Mouse (Mus musculus): ENCODE results near the gene Krtap9-3.

Gene Krtap9-3

DNA sequence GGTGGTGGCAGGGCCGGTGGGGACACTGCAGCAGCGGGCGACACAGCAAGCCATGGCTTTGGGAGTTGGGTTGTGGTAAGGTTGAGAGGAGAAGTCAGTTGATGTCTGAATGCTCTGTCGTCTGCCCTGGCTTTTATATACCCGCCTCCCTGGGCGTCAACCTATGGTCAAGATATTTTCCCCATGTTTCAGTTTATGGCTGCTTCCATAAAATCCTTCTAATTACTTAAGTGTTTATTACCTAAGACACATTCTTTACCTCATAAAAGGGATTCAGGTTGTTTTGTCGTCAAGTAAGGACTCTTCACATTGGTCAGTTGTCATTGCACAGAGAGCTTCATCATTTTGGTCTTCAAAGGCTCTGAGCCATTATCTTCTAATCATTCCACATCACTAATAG lies 31.4 kb downstream of the Krtap9-3 start, which contains the start of gene Krtap3-1:
Gene Krtap3-1, minus strand, starts transcription at position 101 of the 400 bp plus-strand sequence.
- no peak for DNase-seq (ENCODE audit: low spot score in 2 of 2)

DNA sequence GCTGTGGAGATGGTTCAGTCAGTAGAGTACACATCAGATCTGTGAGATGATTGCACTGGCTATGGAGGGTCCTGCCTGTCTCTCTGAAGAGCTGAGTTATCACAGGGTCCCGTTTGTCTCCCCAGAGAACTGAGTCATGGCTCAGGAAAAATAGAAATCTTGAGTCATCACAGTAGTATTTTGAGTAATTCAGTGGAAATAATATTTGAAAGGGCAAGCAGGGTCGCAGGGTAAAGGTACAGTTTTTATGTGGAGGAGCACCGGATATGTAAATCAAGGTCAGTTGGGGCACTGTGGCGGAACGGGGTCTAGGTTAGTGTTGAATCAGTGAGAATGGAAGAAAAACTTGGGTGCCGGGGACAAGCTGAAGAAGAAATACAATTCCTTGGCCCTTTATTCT lies 35.3 kb downstream of the Krtap9-3 start:
- DNase-seq (ENCODE audit: low spot score in 2 of 2): no peak

DNA sequence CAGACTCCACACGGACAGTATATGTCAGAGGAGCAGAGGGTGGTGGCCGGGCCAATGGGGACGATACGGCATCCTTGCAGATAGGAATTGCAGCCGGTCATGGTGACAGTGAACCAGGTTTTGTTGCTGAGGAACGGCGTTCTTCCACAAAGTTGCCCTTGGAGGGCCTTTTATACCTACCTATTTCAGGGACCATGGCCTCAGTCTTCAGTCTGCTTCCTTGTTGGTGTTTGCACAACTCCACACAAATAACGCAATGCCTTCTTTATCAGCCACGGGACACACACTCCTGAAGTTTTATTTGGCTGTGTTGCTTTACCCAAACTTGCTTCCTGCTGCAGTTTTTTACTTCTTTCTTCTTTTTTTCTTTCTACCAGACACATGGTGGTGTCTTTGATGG lies 38.5 kb downstream of the Krtap9-3 start, which contains the start of gene Gm11939:
Gene Gm11939, minus strand, starts transcription at position 101 of the 400 bp plus-strand sequence.
- DNase-seq (ENCODE audit: low spot score in 2 of 2): no peak

DNA sequence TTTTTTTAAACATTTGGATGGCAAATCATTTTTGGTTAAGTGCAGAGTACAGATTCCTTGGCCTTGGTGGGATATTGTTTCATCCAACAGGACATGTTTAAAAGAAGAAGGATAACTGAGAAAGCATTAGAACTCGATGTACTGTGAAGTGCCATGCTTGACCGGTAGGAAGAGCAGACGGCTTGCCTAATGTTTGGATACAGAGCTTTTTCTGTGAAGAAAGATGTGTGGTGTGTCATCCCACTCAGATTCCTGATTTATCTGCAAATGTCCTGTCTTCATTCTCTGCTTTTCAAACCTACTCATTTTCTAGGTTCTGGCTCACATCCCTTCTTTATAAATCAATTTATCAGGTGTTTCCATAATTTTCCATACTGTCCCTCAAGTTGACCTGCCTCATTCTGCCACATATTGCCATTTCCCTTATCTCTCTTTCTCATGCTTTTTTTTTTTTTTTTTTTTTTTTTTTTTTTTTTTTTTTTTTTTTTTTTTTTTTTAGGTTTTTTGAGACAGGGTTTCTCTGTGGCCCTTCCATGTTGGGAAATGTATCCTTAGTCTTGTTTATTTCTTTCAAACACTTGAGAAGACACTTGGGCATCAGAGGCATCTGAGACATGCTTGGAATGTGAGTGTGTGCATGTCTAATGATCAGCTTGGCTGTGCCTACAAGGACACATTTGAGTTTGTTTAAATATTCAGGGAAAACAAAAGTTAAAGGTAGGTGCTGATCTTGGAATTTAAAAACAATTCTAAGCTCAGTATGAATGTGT lies 39.7 kb downstream of the Krtap9-3 start:
- no peak for DNase-seq (ENCODE audit: low spot score in 2 of 2)

DNA sequence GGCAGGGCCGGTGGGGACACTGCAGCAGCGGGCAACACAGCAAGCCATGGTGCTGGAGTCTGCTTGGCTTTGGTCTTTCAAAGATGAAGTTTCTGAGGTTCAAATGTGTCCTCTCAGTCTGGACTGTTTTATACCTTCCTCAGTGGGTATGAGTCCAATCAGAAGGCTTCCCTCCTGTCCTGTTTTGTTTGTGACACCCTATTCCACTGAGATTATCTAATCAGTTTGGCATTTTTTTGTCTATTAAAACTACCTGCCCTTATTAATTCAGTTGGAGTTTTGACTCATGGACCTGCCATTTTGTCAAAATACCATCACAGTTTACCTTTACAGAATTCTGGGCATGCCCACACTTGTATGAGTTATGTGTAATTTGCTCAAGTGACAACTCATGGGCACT lies 41.2 kb downstream of the Krtap9-3 start, which contains the start of gene Krtap3-2:
Gene Krtap3-2, minus strand, starts transcription at position 101 of the 400 bp plus-strand sequence.
- DNase-seq (ENCODE audit: low spot score in 2 of 2): no peak

DNA sequence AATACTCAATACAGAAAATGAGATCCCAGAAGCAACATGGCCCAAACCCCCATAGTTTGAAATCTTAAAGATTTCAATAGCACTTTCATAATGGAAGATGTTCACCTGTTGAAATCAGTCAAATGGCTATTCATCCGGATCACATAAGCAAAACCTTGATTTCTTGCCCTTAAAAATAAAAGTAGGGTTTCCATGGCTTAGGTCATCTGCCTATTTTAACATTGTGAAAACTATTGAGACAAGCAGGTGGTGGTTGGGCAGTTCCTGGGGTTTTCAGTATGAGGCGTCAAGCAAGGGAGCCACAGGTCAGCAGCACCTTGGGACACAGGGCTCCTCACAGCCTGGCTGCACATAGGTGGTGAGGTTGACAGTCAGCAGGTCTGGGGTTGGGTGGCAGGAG lies 41.7 kb downstream of the Krtap9-3 start:
- no peak for DNase-seq (ENCODE audit: low spot score in 2 of 2)

DNA sequence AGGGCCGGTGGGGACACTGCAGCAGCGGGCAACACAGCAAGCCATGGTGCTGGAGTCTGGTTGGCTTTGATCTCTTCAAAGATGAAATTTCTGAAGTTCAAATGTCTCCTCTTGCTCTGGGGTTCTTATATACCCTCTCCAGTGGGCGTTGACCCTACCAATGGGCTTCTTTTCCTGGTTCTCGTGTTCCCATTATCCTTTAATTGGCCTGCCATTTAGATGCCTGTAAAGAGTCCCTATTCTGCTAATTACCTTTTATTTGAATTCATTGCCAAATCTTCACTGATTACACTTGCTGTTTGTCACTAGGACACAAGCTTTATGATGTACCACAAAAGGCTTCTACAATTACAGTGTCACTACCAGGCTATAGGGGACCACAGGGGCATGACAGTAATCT lies 47.1 kb downstream of the Krtap9-3 start, which contains the start of gene Krtap3-3:
Gene Krtap3-3, minus strand, starts transcription at position 101 of the 400 bp plus-strand sequence.
- no peak for DNase-seq (ENCODE audit: low spot score in 2 of 2)

DNA sequence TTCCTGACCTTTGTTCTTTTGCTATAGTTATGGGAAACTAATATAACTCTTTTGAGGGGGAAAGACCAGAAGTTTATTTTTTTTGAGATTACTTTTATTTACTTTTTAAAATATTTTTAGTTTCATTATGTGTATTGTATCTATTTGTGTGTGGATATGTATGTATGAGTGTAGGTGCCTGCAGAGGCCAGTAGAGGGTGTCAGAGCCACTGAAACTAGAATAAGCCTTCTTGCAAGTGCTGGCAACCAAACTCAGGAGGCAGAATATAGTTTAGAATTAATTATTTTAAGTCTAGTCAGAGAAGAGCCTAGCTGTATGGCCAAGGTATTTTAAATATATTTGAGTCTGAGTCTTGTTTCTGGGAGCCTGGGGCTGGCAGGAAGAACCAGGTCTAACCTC lies 50.0 kb downstream of the Krtap9-3 start:
- no peak for DNase-seq (ENCODE audit: low spot score in 2 of 2)

Measured in spleen, postnatal 10 days (tissue).